Mouse (Mus musculus): ENCODE data around the gene 5330417C22Rik.
A peak's percentile ranks its signal among the peaks of the same experiment; 100 is the strongest.

Gene 5330417C22Rik

DNA sequence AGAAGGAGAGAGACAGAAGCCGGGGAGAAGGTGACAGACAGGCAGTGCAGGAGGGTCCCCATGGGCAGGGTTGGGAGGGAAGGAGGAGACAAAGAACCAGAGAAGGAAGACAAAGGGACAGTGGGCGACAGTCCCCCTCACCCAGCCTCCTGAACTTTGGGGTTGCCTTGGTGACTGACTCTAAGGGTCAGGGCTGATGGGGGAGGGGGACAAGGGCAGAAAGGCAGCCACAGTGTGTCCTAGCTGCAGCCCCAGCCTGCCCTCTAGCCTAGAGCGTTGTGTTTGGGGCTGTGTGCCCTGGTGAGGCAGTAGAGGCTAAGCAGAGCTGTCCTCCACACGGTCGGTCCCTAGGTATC, 126.0 kb downstream of the 5330417C22Rik start:
- no peak for DNase-seq

DNA sequence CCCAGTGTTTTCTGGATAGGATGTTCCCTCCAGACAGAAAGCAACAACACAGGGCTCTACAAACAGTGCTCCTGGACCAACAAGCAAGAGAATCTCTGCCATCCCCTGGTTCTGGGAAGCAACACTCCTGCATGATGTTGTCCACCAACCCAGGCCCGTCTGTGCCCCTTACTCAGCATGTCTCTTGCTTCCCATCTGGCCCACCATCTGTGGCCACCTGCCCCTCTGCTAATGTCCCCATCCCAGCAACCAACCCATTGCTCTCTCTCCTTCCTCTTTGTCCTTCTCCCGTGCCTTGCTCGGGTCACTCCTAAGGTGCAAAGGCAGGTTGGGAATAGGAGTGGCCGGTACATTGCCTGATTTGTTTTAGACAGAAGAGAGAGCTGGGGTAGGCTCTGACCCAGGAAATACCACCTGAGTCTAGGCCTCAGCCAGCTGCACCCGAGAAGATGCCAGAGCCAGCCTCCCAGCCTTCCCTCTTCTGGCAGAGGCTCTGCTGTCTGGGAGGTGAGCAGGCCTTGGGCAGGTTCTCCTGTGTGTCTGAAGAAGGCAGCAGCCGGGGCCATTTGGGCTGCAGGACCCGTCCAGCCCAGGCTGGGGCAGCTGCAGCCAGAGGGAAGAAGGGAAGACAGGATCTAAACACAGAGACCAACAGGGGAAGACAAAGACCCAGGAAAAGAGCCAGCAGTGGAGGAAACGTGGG, 126.5 kb downstream of the 5330417C22Rik start:
- DNase-seq: peak; percentile 56

DNA sequence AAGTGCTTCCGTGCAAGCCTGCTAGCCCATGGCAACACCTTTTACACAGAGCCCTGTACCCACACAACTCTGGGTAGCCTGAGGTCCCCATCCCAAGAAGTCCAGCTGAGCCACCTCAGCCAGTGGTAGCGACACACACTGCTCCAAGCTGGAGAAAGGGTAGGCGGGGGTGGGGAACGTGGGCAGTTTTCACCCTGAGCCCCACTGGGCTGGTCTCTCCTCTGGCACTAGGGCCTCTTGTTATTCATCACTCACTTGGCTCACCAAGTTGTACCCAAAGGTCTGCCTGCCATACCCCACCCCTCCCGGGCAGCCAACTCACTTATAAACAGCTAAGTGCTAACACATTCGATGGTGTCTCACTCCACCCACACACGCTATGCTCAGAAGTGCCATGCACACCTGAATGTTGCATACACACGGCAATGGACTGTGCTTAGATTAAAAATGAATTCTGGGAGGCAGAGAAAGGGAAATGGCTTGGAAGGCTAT, 127.8 kb downstream of the 5330417C22Rik start:
- no peak for DNase-seq

DNA sequence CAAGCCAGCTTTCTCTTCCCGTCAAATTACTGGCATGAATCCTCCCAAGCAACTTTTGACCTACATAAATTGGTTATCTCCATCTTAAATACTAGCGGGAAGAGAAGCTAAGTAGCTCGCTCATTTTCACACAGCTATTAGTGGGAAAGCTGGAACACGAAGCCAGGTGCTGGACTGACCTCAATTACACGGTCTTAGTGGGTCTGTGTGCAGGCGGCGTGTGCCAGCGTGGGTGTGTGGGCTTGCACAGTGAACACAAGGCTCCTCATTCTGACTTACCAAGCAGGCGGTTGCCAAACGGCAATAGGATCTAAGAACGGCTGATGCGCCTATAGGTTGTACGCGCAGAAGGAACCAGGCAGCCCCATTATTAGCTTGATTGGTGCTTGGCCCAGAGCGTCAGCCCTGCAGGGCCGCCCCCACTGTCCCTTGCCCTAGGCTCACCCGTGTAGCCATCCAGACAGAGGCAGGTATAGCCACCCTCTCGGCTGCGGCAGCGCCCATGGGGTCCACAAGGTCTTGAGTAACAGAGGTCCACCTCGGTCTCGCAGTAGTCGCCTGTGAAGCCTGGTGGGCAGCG, 129.9 kb downstream of the 5330417C22Rik start:
- DNase-seq: no peak
